Mouse (Mus musculus): ENCODE results near the gene Cgn.

GRCm38 (mm10) chr3:94833358-94833757 lies 47.1 kb upstream of the Cgn start:
- no peak for TF ChIP-seq MYOG (IDR thresholded peaks at IDR 0.05; ENCODE audit: control insufficient read depth, extremely low read depth, insufficient read length)
- no peak for TF ChIP-seq CTCF (IDR thresholded peaks at IDR 0.05; ENCODE audit: control insufficient read depth, insufficient read depth, insufficient read length)
- TF ChIP-seq USF1 (IDR thresholded peaks at IDR 0.05; ENCODE audit: low read depth): no peak
- TF ChIP-seq MAX (IDR thresholded peaks at IDR 0.05): no peak
- no peak for TF ChIP-seq CEBPB (IDR thresholded peaks at IDR 0.05; ENCODE audit: low read depth)

Data from C2C12 (cell line).